ENCODE assay signal across 1 mouse cellular context in genomic region chr4:150249731-150250270, GRCm38 (mm10).
TF ChIP-seq lines count a peak whose summit lies in the region.

No protein-coding gene starts in this region.

TF ChIP-seq in MEL, 35 proteins besides CTCF, POLR2A, EP300 and RAD21:
- no peak for TF ChIP-seq RCOR1 (IDR thresholded peaks at IDR 0.05; ENCODE audit: low read depth, low read length)
- TF ChIP-seq MAFK (IDR thresholded peaks at IDR 0.05; ENCODE audit: borderline replicate concordance, low read depth, low read length) = 0 out of 2 replicates have a peak, but pooled peaks have one; percentile 21
- peak; percentile 30; the same call in 1 of the 2 replicates for TF ChIP-seq MXI1 (IDR thresholded peaks at IDR 0.05; ENCODE audit: low read depth, low read length)
- peak; percentile 60 for TF ChIP-seq POLR2AphosphoS2 (IDR thresholded peaks at IDR 0.05; ENCODE audit: low read length)
- 0 out of 2 replicates have a peak, but pooled peaks have one; percentile 42 for TF ChIP-seq E2F4 (IDR thresholded peaks at IDR 0.05; ENCODE audit: borderline replicate concordance, low read depth, low read length)
- TF ChIP-seq NELFE (IDR thresholded peaks at IDR 0.05; ENCODE audit: low read depth, low read length) = peak; percentile 40
- TF ChIP-seq ZMIZ1 (IDR thresholded peaks at IDR 0.05; ENCODE audit: low read depth, low read length) = peak; percentile 68
- no peak for TF ChIP-seq USF1 (IDR thresholded peaks at IDR 0.05; ENCODE audit: low read depth, low read length)
- TF ChIP-seq HCFC1 (IDR thresholded peaks at IDR 0.05; ENCODE audit: low read depth, low read length) = 0 out of 2 replicates have a peak, but pooled peaks have one; percentile 31
- 0 out of 2 replicates have a peak, but pooled peaks have one; percentile 60 for TF ChIP-seq MAZ (IDR thresholded peaks at IDR 0.05; ENCODE audit: low read depth, low read length)
